Mouse (Mus musculus) urinary bladder, postnatal 10 days (tissue): ENCODE data around the gene Gm11437.
A peak's percentile ranks its signal among the peaks of the same experiment; 100 is the strongest.

ENCODE experiments used
- DNase-seq: peaks from one replicate; pipeline ENCODE4 v3.0.0; 2022; ENCODE audit warnings: low spot score

The Gm11437 gene

GRCm38 (mm10) chr11:84167046-84167526 is at the start of gene Gm11437:
Gene Gm11437 (minus strand): TSS chr11:84167476.
- no peak for DNase-seq

GRCm38 (mm10) chr11:84210876-84211275 is 43.6 kb upstream of the Gm11437 start:
- DNase-seq = no peak

GRCm38 (mm10) chr11:84205776-84206175 is 38.5 kb upstream of the Gm11437 start:
- no peak for DNase-seq

GRCm38 (mm10) chr11:84197607-84198402 is 30.5 kb upstream of the Gm11437 start:
- no peak for DNase-seq

DNA sequence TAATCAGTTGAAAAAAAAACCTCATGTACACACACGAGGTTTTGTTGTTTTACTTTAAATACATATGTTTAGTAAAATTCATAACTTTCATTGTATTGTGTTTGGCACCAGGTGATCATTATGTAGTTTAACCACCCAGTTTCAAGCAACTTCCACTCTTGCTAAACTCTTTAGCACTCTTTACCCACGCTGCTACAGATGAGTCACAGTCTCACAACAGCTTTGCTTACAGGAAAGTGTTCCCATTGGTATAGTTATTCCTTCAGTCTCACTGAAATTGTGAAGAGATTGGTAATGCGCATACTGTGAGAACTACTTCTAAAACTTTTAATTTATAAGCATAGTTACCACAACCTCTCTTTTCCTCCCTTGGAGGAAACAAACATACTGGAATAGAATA is 27.5 kb upstream of the Gm11437 start:
- no peak for DNase-seq

DNA sequence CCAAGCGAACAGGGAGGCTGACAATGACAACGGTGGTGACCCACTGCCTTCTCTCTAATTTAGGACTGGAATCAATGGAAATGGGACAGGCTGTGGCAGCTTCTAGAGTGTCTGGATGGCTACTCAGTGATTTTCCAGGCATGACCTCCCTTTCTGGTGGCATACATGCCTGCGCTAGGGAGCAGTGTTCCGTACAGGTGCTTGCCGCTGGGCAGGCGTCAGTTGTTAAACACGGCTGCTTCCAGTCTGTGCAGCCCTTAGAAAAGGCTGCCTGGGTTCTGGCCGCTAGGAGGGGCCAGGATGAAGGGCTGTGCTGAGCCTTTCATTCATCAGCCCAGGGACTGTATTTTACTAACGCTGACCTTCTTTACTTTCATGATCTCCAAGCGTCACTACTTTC is 26.0 kb upstream of the Gm11437 start:
- no peak for DNase-seq

DNA sequence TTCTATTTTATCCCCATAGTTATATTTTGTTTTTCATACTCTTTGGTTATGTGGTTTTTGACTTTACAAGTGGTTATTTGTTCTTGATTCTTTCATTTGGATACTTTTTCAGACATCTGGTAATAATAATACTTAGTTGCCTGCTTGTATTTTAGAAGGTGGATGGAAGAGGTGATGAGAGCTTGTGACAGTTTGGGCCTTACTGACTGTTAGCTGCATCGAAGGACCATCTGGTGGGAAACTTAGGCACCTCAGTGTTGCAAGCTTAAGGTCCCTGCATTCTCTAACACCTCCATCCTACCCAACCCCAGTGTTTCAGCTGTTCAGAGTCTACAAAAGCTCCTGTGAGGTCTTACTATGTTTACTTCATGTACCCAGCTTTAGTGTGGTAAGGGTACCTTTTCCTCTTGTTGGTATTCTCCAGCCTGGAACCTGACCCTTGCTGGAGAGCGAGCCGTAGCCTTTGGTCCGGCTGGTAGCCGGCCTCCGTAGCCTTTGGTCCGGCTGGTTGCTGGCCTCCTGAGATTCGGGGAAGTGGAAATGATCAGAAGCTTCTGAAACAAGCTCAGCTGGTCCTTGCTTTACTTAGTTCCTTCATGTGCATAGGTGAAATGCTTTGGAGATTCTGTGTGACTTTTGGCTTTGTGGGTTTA is 23.4 kb upstream of the Gm11437 start:
- no peak for DNase-seq

DNA sequence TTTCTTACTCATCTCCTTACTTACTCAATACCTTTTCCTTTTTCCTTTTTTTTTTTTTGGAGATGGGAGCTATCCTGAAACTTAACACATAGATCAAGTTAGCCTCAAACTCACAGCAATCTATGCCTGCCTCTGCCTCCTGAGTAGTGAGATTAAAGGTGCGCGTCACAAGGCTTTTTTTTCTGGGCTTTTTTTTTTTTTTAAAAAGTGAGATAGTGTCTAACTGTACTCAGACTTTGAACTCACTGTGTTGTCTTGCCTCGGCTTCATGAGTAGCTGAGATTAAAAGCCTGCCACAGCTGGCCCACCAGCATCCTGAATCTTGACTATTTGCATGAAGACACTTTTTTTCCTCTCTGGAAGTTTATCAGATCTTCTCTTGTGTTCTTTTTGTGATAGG is 21.3 kb upstream of the Gm11437 start:
- DNase-seq = no peak

DNA sequence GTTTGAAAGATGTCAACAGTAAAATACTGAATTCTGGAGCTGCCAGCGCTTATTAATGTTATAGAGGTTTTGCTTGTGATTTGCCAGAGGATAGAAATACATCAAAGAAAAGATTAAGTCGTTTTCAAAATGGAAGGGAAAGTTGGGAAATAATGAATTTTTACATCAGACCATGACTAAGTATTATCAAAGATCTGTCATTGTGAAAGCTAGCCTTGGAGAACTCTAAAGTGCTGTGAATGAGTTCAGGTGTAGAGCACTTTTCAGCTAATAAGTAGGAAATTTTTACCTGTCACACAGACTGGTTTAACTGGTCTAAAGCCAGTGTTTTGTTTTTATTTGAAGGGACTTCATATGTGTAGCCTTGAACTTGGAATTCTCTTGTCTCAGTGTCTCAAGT is 14.0 kb upstream of the Gm11437 start:
- DNase-seq = no peak

DNA sequence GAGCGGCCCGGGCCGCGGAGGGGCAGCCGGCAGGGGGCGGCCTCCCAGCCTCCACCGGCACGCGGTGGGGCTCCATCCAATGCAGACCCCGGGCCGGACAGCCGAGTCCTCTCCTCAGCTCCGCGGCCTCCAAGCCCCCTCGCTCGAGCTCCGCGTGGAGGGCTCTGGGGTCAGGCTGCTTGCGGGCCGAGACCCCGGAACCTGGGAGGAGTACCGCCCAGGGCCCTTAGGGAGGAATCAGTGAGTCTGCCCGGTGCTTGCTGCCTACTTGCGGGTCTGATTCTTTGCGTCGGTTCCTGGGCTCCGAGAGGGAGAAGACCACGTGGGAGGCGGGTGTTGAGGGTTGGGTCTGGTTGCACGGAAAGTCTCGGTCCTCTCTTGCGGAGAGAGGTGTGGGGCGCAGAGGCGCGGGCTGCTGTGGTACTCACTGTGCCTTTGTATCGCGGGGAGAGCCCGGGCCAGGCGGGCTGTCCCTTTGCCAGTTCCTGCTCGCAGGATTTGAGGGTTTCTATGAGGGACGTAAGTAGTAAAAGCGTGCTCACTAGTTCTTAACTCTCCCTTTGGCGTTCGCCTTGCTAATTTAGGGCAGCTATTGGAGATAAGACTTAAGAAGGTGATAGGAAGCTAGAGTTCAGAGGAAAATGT is 12.8 kb upstream of the Gm11437 start:
- DNase-seq = peak; percentile 22

DNA sequence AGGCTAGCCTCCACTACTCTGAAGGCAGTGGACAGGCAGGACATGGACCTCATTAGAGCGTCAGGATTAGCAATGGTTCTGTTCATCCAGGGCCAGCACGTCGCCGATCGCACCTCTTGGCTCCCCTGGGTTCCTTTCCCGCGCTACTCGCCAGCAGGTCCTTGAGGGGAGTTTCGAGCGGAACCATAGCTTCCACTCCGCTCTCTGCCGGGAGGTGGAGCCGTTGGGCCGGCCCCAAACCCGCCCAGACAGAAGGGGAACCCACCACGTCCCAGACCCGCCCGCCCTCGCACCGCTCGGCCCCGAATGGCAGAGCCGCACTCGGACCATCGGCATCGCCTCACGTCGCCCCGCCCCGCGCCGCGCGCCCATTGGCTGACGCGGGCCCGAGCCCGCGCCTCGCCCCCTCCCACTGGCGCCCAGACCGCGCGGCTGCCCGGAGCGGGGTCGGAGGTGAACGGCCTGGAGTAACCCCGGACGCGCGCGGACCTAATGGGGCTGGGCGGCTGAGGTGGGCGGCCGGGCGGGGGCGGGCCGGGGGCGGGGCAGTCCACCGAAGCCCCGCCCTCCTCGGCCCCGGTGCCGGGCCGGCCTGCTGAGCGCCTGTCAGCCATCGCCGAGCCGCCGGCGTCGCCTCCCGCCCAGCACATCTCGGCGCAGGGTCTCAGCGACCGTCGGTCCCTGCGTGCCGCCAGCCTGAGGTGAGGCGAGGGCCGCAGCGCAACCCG is 12.1 kb upstream of the Gm11437 start:
- DNase-seq = peak; percentile 83

DNA sequence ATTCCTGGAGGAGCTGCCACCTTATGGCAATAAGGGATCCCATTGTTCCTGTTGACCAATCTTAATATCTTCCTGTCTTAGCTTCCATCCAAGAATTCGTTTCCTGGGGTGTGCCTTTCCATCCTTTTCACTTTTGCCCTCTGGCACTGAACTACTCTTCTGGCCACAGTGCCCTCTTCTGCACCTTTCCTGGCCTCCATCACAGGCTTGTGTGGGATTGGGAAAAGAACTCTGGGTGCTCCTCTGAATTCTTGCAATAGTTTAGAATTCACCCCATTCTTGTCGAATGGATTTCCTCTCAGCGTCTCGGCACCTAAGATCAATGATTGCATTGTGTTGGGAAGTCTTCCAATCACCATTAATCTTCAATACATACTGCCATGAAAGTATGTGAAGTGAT is 11.3 kb upstream of the Gm11437 start:
- no peak for DNase-seq

GRCm38 (mm10) chr11:84172539-84173435 is 5.5 kb upstream of the Gm11437 start:
- no peak for DNase-seq

DNA sequence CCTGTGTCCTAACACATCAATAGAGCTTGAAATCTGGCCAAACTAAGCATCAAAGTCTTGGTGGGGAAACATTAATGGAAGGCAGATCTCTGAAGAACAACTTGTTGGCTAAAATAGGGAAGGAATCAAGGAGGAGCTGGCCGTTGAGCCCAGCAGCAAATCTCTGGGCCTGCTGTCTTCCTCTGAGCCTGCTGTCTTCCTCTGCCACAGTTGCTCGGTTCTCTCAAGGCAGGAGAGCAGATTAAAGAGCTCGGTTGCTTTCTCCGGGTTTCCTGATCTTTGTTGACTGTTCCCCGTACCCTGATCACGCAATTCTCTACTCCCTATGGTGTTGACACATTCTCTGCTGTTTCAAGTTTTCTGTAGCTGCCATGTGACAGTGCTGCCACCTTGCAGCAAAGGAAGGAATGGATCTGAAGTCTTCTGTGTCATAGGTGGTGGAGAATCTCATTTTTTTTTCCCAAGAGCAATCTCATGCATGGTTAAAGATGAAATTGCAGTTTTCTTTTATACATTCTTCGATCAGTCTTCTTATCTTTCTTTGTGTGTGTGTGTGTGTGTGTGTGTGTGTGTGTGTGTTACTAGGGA is 1.5 kb upstream of the Gm11437 start:
- DNase-seq = no peak

GRCm38 (mm10) chr11:84164561-84164960 is 2.7 kb downstream of the Gm11437 start:
- DNase-seq = no peak

GRCm38 (mm10) chr11:84164123-84164522 is 3.2 kb downstream of the Gm11437 start:
- no peak for DNase-seq

DNA sequence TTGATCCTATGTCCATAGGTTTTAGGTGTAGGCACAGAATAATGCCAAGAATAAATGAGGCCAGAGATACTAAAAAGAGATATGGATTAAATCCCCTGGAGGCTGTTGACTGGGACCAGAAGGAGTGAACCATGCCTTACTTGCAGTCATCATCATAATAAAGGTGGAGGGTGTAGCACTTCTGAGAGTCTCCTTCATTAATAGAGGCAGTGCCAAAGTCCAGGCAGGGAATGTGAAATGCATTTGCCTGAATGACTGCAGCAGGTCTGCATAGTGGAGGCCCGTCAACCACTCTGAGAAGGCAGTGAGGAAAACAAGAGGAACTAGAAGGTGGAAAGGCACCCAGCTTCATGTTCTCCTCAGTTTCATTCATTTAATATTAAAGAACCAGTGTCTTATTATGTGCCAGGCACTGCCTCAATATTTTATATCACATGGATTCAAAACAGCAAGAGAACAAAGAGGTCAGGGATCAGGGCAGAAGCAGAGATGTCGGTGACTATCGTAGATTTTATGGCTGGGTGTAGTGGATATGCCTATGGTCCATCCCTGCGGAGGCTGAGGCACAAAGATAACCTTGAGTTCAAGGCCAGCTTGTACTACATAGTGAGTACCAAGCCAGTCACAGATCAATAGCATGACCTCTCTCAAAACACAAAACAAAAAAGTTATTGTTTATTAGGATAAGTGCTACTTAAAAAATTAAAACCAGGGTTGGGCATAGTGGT is 10.6 kb downstream of the Gm11437 start:
- no peak for DNase-seq

DNA sequence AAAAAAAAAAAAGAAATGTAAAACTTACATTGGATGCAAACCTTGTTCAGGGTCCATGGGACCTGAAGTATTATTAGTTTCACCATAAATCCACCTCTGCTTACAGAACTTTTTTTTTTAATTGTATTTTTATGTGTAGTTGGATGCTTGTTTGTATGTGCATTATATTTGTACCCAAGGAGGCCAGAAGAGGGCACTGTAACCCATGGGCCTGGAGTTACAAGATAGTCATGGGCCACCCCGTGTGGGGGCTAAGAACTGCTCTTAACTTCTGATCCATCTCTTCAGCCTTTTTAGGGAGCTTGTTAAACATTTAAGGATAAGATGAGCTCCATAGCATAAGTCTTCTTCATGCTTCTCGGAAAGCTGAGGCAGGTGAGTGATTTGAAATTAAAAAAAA is 16.4 kb downstream of the Gm11437 start:
- DNase-seq = no peak

DNA sequence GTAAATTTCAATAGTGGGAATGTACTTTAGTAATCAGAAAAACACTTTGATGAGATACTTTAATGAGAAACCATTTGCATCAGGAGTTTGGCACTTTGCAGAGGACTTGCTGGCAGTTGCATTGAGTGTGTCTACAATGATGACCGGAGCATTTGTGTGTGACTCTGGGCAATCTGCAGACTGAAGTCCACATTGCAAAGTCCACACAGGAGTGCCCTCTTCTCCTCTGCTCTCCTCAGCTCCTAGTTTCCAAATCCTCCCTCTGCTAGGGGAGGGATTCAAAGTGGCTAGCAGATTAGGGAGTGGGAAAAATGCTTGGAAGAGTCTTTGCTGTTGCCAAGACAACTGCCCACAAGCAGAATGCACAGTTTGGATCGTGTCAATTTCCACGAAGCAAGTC is 21.2 kb downstream of the Gm11437 start:
- no peak for DNase-seq

DNA sequence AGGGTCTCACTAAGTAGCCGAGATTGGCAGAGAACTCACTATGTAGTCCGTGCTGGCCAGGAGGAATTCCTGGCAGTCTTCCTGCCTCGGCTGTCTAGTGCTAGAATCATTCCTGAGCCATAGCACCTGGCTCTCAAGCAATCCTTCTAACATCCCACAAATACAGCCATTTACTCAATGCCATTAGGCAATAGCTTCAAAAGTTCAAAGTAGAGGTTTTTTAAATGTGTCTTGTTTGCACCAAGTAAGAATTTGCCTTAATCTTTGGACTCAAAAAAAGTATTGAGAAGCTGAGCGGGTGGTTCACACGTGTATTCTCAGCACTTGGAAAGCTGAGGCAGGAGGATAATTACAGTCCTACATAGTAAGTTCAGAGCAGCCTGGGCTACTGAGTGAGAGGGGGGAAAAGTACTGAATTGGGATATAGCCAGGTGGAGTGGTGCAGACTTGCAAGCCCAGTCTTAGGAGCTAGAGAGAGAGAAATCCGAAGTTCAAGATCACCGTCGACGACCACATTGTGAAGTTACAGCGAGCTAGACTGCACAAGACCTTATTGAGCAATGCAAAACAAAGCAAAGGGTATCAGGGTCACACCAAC is 22.0 kb downstream of the Gm11437 start:
- DNase-seq = no peak
